Mouse (Mus musculus): ENCODE data around the gene Cd82.

Cd82 gene

GRCm38 (mm10) chr2:93413367-93414014, 49.4 kb downstream of the Cd82 start:
- DNase-seq, result peak; percentile 76

- DNase-seq, result no peak
These were observed 50.8 kb downstream of the Cd82 start for GRCm38 (mm10) chr2:93412101-93412500.

DNA sequence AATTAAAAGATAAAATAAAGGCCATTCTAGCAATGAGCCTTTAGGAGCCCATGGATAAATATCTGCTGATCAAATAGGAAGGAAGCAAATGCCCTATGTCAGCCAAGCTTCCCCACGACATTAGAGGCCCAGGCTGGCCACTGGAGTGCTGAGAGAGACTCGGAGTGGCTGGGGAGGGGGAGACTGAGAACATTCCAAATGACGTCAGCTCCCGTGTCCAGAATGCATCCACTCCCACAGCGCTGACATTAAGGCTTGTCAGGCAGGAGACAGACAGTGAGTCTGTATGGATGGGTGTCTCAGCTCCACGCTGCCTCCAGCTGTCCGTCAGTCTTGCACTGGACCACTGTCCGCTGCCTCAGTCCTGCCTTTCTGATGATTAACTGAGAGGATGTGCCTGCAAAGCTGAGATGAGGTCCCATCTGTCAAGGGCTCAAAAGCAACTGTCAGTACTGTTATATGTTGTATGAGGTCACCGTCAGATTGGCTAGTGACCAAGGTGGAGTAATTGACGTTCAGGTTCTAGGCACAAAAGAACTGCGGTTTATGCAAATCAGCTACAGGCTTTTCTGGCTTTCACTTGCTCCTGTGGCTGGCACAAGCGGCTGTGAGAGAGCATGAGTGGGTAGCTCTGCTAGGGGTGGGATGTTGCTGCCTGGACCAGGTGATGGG, 51.9 kb downstream of the Cd82 start:
- DNase-seq, result no peak

DNA sequence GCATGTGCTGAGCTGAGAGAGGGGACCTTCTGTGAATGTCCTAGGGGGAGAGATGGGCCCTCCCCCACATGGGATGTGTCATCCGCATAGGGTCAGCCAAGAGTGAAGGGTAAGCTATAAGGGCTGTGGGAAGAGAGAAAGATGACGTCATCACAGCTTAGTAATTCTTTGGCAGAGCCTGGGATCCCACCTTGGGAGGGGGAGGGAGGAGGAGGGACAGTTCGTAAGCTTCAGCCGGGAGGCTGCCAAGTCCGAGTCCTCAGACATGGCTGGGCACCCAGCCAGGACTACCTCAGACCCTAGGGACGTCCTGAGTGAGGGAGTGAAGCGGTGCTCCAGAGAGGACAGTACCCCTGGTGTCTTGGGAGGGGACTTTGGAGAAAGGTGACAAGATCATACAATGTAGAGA, 57.9 kb downstream of the Cd82 start:
- DNase-seq, result no peak

DNA sequence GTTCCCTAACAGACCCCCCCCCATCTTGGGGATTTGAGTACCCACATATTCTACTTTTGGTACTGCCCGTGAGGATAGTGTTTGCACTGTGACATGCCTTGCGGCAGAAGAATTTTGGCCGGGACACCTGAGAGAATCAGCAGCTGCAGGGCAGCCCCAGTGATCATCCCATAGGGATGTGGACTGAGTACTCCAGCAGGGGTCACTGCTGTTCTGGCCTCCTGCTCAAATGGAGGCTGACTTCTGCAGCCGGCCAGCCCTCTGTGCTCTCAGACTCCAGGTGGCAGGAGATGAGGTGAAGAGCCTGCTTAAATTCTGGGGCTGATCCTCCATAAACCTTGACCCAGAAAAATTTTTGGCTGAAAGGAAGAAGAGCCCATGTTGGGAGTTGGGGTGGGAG, 58.8 kb downstream of the Cd82 start:
- peak; percentile 58 for DNase-seq

GRCm38 (mm10) chr2:93403267-93403666, 59.7 kb downstream of the Cd82 start:
- no peak for DNase-seq

GRCm38 (mm10) chr2:93391198-93391597, 71.7 kb downstream of the Cd82 start:
- DNase-seq, result no peak

DNA sequence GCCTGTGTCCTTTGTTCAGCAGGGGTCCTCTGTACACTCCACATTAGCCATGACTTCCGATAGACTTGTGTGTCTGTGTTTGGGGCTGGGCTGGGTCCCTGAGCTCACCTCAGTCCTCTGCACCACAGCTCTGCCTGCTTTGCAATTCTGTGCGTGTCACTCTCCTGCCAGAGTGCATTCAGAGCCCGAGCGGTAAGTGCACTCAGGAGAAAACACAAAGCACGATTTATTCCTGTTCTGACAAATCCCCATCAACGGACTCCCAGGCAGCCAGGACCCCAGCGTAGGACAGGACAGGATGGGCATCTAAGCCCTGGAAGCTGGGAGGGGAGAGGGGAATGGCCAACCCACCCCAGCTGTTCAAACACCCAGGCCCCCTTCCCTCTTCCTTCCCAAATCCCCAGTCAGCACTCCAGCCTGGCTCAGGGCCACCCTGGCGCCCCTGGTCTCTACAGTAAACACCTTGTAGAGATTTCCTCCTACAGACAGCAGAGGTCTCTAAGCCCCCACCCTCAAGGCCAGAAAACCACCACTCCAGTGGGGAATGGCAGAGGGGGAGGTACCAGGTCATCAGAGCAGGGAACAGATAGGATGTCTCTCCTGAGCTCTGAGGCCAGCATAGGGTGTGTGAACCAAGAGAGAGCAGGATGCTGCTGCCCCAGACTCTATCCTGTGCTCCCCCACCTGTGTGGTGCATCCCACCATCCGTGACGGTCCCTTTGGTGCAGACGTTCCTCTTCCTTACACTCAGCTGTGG, 72.6 kb downstream of the Cd82 start:
- peak; percentile 35 for DNase-seq

GRCm38 (mm10) chr2:93386958-93387357, 76.0 kb downstream of the Cd82 start:
- no peak for DNase-seq

- no peak for DNase-seq
These were observed 79.1 kb downstream of the Cd82 start for GRCm38 (mm10) chr2:93383831-93384230.

DNA sequence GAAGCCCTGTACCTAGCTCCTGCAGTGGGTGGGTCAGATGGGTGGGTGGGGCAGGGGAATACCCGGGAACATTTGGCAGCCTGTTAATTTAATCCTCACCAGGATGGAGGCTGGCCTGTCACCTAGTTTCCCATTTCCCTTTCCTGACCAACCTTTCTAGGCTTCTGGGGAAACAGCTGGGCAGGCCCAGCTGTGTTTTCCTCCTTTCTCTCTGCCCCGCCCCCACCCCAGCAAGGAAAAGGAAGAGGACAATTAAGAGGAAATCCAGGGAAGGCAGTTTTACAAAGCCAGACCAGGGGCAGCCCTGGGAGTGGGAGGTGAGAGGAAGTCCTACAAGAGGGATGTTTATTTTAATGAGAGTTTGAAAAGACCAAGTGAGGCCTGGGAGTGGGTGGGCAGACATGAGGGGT, 82.3 kb downstream of the Cd82 start:
- DNase-seq, result peak; percentile 37

GRCm38 (mm10) chr2:93377797-93378196, 85.1 kb downstream of the Cd82 start:
- DNase-seq, result peak; percentile 34

- DNase-seq, result no peak
These were observed 85.8 kb downstream of the Cd82 start for GRCm38 (mm10) chr2:93377157-93377556.

- DNase-seq, result no peak
These were observed 90.1 kb downstream of the Cd82 start for GRCm38 (mm10) chr2:93372872-93373271.

GRCm38 (mm10) chr2:93372097-93372571, 90.8 kb downstream of the Cd82 start:
- DNase-seq, result peak; percentile 53

All from embryo, embryonic 11 days (tissue).